Mouse (Mus musculus) embryonic fibroblast, embryonic 13.5 days (primary cell): ENCODE measurements at regions not wholly inside any gene's neighbourhood (a gene's known extent, or its start where the extent isn't known, plus 50 kb on each side); places are given as distances from the start of the nearest gene placed in this dataset.

Experiments used
- CTCF ChIP-seq: IDR thresholded peaks from 2 replicates; pipeline ENCODE4 v1.5.1; 2011; ENCODE audit warnings: mild to moderate bottlenecking, control low read depth, low read length, moderate library complexity, borderline replicate concordance; ENCODE audit not compliant: insufficient read depth
- POLR2A ChIP-seq: IDR thresholded peaks from 2 replicates; pipeline ENCODE4 v1.6.1; 2011; ENCODE audit warnings: low read depth, mild to moderate bottlenecking, control low read depth, low read length, moderate library complexity

- TF ChIP-seq CTCF: no peak
- TF ChIP-seq POLR2A: no peak
Measured at GRCm38 (mm10) chr8:30661261-30661660, 2767.2 kb upstream of the 5930422O12Rik start.
